Mouse (Mus musculus): ENCODE measurements at regions not wholly inside any gene's neighbourhood (a gene's known extent, or its start where the extent isn't known, plus 50 kb on each side); places are given as distances from the start of the nearest gene placed in this dataset.

- no peak for DNase-seq
Observed at GRCm38 (mm10) chr8:128559004-128559662, 126.3 kb upstream of the Itgb1 start.

GRCm38 (mm10) chr8:128560418-128560817 is 125.0 kb upstream of the Itgb1 start:
- no peak for DNase-seq

- no peak for DNase-seq
Observed at GRCm38 (mm10) chr8:128561016-128561415, 124.4 kb upstream of the Itgb1 start.

DNA sequence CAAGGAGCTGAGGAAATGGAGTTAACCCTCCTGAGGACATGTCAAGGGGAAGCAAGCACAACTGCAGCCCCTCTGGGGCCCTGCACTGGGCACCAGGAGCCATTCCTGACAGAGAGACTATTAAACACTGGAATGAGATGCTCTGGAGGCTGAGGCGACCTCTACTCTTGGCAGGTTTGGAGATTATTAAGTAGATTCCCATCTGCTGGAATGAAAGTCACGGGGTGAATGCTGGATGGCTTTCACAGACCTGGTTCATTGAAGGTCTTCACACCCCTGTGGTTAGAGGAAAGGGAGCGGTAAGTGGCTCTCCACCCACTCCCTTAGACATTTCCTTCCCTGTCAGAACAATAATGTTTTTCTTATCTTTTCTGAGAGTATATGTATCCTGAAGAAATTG is 122.8 kb upstream of the Itgb1 start:
- no peak for DNase-seq

GRCm38 (mm10) chr8:128563744-128564143 is 121.7 kb upstream of the Itgb1 start:
- no peak for DNase-seq

- no peak for DNase-seq
Observed at GRCm38 (mm10) chr8:128572291-128572690, 113.2 kb upstream of the Itgb1 start.

GRCm38 (mm10) chr8:128594114-128594513 is 91.3 kb upstream of the Itgb1 start:
- DNase-seq = no peak

DNA sequence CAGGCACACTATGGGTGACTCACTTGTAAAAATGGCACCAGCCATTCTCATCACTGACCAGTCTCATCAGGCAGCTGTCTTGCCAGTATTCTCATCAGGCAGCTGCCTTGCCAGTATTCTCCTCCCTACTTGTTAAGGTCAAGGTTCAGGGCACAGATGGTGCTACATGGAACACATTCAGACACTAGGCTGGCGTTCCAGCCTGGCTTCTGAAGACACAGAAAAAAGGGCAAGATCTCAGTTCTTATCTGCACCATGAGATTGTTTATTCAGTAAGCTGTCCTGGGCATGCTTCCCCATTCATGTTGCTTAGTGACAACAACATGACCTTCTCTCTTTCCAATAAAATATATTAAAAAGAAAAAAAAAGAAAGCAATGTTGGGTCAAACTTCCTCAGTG is 90.7 kb upstream of the Itgb1 start:
- no peak for DNase-seq

GRCm38 (mm10) chr8:128605588-128605987 is 79.9 kb upstream of the Itgb1 start:
- no peak for DNase-seq

- no peak for DNase-seq
Observed at GRCm38 (mm10) chr8:128608876-128609275, 76.6 kb upstream of the Itgb1 start.

GRCm38 (mm10) chr8:128612607-128613006 is 72.8 kb upstream of the Itgb1 start:
- no peak for DNase-seq

- DNase-seq = peak; percentile 26
Observed at GRCm38 (mm10) chr8:128617854-128618253, 67.6 kb upstream of the Itgb1 start.

GRCm38 (mm10) chr8:128619086-128619485 is 66.4 kb upstream of the Itgb1 start:
- peak; percentile 60 for DNase-seq

Measured in cerebellum, adult 11-12 months (tissue).